Mouse (Mus musculus): ENCODE results near the gene Bmper. TPM values are rescaled to one million over a fixed set of nuclear protein-coding genes. Genes with fewer than 3 reads are reported as not detected.

Bmper gene
- 10.9 and 14.8 TPM in 2 replicates for polyA plus RNA-seq (2014; fragmentation: Nextera tagmentation; extraction: Ambion mirVana)

DNA sequence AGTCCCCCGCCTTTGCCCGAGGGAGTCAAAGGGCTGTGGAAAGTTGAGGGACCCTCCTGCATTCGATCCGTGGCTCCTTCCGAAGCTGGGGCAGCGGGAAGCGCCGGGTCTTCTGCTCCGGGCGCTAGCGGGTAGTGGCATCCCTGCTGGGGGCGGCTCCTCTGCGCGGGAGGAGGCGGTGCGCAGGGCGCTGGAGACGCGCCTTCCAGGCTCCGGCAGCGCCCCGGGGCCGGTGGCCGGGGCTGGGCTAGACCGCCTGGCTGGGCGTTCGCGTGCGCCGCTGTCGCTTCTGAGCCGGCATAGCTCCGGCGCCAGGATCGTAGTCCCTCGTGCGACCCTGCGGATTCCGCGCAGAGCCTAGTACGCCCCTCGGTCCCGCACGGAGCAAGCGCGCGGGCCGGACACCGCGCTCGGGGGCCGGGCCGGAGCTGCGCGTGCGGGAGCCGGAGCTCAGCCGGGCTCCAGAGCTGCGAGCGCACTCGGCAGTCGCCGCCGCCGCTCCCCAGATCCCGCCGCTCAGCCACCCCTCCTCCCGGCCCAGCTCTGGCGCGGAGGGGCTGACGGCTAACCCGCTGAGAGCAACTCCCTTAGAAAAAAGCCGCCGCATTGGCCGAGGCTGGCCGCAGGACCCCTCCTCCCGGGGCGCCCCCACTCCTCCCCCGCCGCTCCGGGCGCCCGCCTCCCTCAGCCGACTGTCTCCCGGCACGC lies at the start of gene Bmper:
Gene Bmper, plus strand, starts transcription at position 236 of the 708 bp plus-strand sequence.
- Histone ChIP-seq H3K4me1 (ENCODE audit: control insufficient read depth, insufficient read depth, low read length) (no peaks in the 10 kb centered on the region), H3K9ac (ENCODE audit: low read depth, low read length) (peak within 1 kb of the TSS; percentile 81), H3K4me3 (ENCODE audit: low read depth, low read length) (peak within 1 kb of the TSS; percentile 72), H3K27ac (ENCODE audit: low read depth, low read length) (peak within 1 kb of the TSS; percentile 78), H3K36me3 (ENCODE audit: control insufficient read depth, insufficient read depth, low read length) (no peaks in the 10 kb centered on the region), H3K9me3 (replicated peaks; ENCODE audit: control insufficient read depth, low read length) (no peaks in the 10 kb centered on the region), H3K4me2 (peak within 1 kb of the TSS; percentile 76), H3K27me3 (ENCODE audit: control insufficient read depth, insufficient read depth, low read length) (peaks cover 7% of the 10 kb centered on the region; the same call in 1 of the 2 replicates)
- under 1% methylated on average over 63 of the region's 86 CpGs for WGBS (ENCODE audit: insufficient replicate concordance)
- peak; percentile 80 for ATAC-seq (replicated peaks; ENCODE audit: insufficient number of reproducible peaks, low FRiP score, low TSS enrichment)

GRCm38 (mm10) chr9:23177476-23177875 lies 45.4 kb upstream of the Bmper start:
- Histone ChIP-seq H3K4me3 (ENCODE audit: low read depth, low read length) (no peak overlapping the region), H3K27me3 (ENCODE audit: control insufficient read depth, insufficient read depth, low read length) (no peaks in the 10 kb centered on the region), H3K9ac (ENCODE audit: low read depth, low read length) (no peak overlapping the region), H3K4me2 (no peak overlapping the region), H3K36me3 (ENCODE audit: control insufficient read depth, insufficient read depth, low read length) (no peaks in the 10 kb centered on the region), H3K9me3 (replicated peaks; ENCODE audit: control insufficient read depth, low read length) (no peaks in the 10 kb centered on the region), H3K27ac (ENCODE audit: low read depth, low read length) (no peak overlapping the region), H3K4me1 (ENCODE audit: control insufficient read depth, insufficient read depth, low read length) (no peaks in the 10 kb centered on the region)
- no peak for ATAC-seq (replicated peaks; ENCODE audit: insufficient number of reproducible peaks, low FRiP score, low TSS enrichment)
- WGBS (ENCODE audit: insufficient replicate concordance), result 81% methylated on average over 4 of the region's 4 CpGs

GRCm38 (mm10) chr9:23187181-23187580 lies 35.7 kb upstream of the Bmper start:
- Histone ChIP-seq H3K4me2 (no peak overlapping the region), H3K4me1 (ENCODE audit: control insufficient read depth, insufficient read depth, low read length) (no peaks in the 10 kb centered on the region), H3K9me3 (replicated peaks; ENCODE audit: control insufficient read depth, low read length) (no peaks in the 10 kb centered on the region), H3K36me3 (ENCODE audit: control insufficient read depth, insufficient read depth, low read length) (no peaks in the 10 kb centered on the region), H3K4me3 (ENCODE audit: low read depth, low read length) (no peak overlapping the region), H3K27ac (ENCODE audit: low read depth, low read length) (no peak overlapping the region), H3K9ac (ENCODE audit: low read depth, low read length) (no peak overlapping the region), H3K27me3 (ENCODE audit: control insufficient read depth, insufficient read depth, low read length) (no peaks in the 10 kb centered on the region)
- 49% methylated on average over 4 of the region's 4 CpGs for whole genome bisulfite sequencing (ENCODE audit: insufficient replicate concordance)
- ATAC-seq (replicated peaks; ENCODE audit: insufficient number of reproducible peaks, low FRiP score, low TSS enrichment), result no peak

DNA sequence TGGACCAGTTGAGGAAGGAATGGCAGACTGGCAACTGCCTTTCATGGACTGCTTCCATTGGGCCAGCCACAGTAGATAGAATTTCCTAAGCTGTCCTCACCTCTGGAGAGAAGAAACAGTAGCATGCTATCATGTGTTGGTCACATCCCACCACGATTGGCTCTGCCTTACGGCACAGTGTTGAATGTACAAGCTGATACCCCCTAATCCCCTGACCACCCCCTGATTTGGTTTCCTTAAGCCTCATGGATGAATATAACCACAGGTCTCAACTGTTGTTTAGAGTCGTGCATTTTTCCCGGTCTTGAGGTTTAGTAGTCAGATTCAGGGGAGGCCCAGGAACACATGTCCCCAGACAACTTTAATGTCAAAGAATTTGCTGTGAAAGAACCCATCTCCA lies 34.7 kb upstream of the Bmper start:
- H3K9me3 ChIP-seq (replicated peaks; ENCODE audit: control insufficient read depth, low read length), result no peaks in the 10 kb centered on the region
- no peaks in the 10 kb centered on the region for H3K27me3 ChIP-seq (ENCODE audit: control insufficient read depth, insufficient read depth, low read length)
- H3K36me3 ChIP-seq (ENCODE audit: control insufficient read depth, insufficient read depth, low read length), result no peaks in the 10 kb centered on the region
- no peak for ATAC-seq (replicated peaks; ENCODE audit: insufficient number of reproducible peaks, low FRiP score, low TSS enrichment)
- H3K4me3 ChIP-seq (ENCODE audit: low read depth, low read length), result no peak overlapping the region
- 57% methylated on average over 4 of the region's 4 CpGs for WGBS (ENCODE audit: insufficient replicate concordance)
- H3K27ac ChIP-seq (ENCODE audit: low read depth, low read length), result no peak overlapping the region
- H3K4me2 ChIP-seq, result no peak overlapping the region
- no peaks in the 10 kb centered on the region for H3K4me1 ChIP-seq (ENCODE audit: control insufficient read depth, insufficient read depth, low read length)
- H3K9ac ChIP-seq (ENCODE audit: low read depth, low read length), result no peak overlapping the region

DNA sequence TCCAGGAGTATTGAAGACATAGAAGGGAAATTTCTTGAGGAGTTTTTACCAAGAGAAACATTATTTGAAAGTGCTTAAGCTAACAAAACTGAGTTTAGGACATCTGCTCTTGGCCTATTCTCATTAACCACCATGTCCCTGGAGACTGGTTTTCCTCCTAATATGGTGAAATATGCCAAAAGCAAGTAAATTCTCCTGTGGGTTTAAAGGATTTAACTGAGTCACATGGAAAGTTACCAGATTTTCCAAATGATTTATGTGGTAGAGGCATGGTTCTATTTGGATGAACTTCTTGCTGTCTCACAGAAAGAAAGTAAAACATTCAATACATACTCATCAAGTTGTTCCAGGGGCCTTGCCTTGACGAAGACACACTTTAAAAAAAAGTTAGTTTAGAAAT lies 31.9 kb upstream of the Bmper start:
- no peaks in the 10 kb centered on the region for H3K4me1 ChIP-seq (ENCODE audit: control insufficient read depth, insufficient read depth, low read length)
- no peaks in the 10 kb centered on the region; the same call in 1 of the 2 replicates for H3K36me3 ChIP-seq (ENCODE audit: control insufficient read depth, insufficient read depth, low read length)
- no peaks in the 10 kb centered on the region for H3K27me3 ChIP-seq (ENCODE audit: control insufficient read depth, insufficient read depth, low read length)
- H3K27ac ChIP-seq (ENCODE audit: low read depth, low read length), result no peak overlapping the region
- no peak overlapping the region for H3K9ac ChIP-seq (ENCODE audit: low read depth, low read length)
- ATAC-seq (replicated peaks; ENCODE audit: insufficient number of reproducible peaks, low FRiP score, low TSS enrichment), result no peak
- 63% methylated on average over 1 of the region's 1 CpGs for WGBS (ENCODE audit: insufficient replicate concordance)
- H3K4me2 ChIP-seq, result no peak overlapping the region
- no peaks in the 10 kb centered on the region for H3K9me3 ChIP-seq (replicated peaks; ENCODE audit: control insufficient read depth, low read length)
- H3K4me3 ChIP-seq (ENCODE audit: low read depth, low read length), result no peak overlapping the region

GRCm38 (mm10) chr9:23191431-23191830 lies 31.4 kb upstream of the Bmper start:
- 38% methylated on average over 2 of the region's 2 CpGs for WGBS (ENCODE audit: insufficient replicate concordance)
- Histone ChIP-seq H3K27ac (ENCODE audit: low read depth, low read length) (no peak overlapping the region), H3K9me3 (replicated peaks; ENCODE audit: control insufficient read depth, low read length) (no peaks in the 10 kb centered on the region), H3K4me1 (ENCODE audit: control insufficient read depth, insufficient read depth, low read length) (no peaks in the 10 kb centered on the region), H3K4me2 (no peak overlapping the region), H3K27me3 (ENCODE audit: control insufficient read depth, insufficient read depth, low read length) (no peaks in the 10 kb centered on the region), H3K4me3 (ENCODE audit: low read depth, low read length) (no peak overlapping the region), H3K9ac (ENCODE audit: low read depth, low read length) (no peak overlapping the region), H3K36me3 (ENCODE audit: control insufficient read depth, insufficient read depth, low read length) (no peaks in the 10 kb centered on the region; the same call in 1 of the 2 replicates)
- ATAC-seq (replicated peaks; ENCODE audit: insufficient number of reproducible peaks, low FRiP score, low TSS enrichment), result no peak

DNA sequence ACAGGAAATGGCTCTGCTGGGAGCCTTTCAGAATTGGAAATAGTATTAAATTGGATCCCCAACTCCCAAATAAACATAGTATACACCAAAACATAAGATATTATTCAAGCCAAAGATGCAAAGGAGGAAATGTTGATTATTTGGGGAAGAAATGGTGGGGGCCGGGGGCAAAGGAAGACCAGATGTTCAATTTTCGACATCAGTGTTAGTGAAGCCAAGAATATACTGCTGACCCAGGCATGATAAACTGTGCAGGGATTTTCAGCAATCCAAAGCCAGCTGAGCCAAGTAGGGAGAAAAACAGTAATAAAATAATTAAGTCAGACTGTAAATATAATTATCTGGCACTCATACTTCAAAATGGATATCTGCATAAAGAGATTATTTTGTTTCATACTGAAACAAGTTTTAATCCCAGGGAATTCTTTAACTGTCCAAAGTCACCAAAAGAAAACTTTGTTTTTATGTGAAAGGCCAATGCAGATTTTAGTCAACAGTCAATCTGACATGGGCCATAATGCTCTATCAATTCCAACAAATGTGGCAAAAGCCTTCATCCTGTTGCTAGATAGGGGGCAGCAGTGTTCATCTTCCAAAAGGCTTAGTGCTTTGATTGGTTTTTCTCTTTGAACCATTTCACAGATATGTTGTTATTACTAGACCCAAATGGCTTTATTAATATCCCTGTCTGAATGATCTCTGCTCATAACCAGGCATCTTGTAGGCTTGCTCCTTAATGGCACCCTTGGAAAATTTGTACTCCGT lies 30.1 kb upstream of the Bmper start:
- Histone ChIP-seq H3K36me3 (ENCODE audit: control insufficient read depth, insufficient read depth, low read length) (no peaks in the 10 kb centered on the region; the same call in 1 of the 2 replicates), H3K4me1 (ENCODE audit: control insufficient read depth, insufficient read depth, low read length) (no peaks in the 10 kb centered on the region), H3K9ac (ENCODE audit: low read depth, low read length) (no peak overlapping the region), H3K27me3 (ENCODE audit: control insufficient read depth, insufficient read depth, low read length) (no peaks in the 10 kb centered on the region), H3K4me2 (no peak overlapping the region), H3K4me3 (ENCODE audit: low read depth, low read length) (no peak overlapping the region), H3K9me3 (replicated peaks; ENCODE audit: control insufficient read depth, low read length) (no peaks in the 10 kb centered on the region), H3K27ac (ENCODE audit: low read depth, low read length) (no peak overlapping the region)
- 82% methylated on average over 3 of the region's 3 CpGs for WGBS (ENCODE audit: insufficient replicate concordance)
- ATAC-seq (replicated peaks; ENCODE audit: insufficient number of reproducible peaks, low FRiP score, low TSS enrichment), result no peak

GRCm38 (mm10) chr9:23198996-23199395 lies 23.9 kb upstream of the Bmper start:
- Histone ChIP-seq H3K4me3 (ENCODE audit: low read depth, low read length) (no peak overlapping the region), H3K9ac (ENCODE audit: low read depth, low read length) (no peak overlapping the region), H3K27me3 (ENCODE audit: control insufficient read depth, insufficient read depth, low read length) (no peaks in the 10 kb centered on the region), H3K4me1 (ENCODE audit: control insufficient read depth, insufficient read depth, low read length) (no peaks in the 10 kb centered on the region), H3K4me2 (no peak overlapping the region), H3K36me3 (ENCODE audit: control insufficient read depth, insufficient read depth, low read length) (no peaks in the 10 kb centered on the region), H3K27ac (ENCODE audit: low read depth, low read length) (no peak overlapping the region), H3K9me3 (replicated peaks; ENCODE audit: control insufficient read depth, low read length) (no peaks in the 10 kb centered on the region)
- no peak for ATAC-seq (replicated peaks; ENCODE audit: insufficient number of reproducible peaks, low FRiP score, low TSS enrichment)
- WGBS (ENCODE audit: insufficient replicate concordance), result 89% methylated on average over 4 of the region's 4 CpGs
